Mouse (Mus musculus) myocyte (in vitro differentiated cells): ENCODE results near the gene Stk4.

Experiments used
- CEBPB ChIP-seq: IDR thresholded peaks from 2 replicates; pipeline ENCODE4 v1.6.1; 2011; ENCODE audit warnings: mild to moderate bottlenecking, moderate library complexity; ENCODE audit not compliant: poor library complexity, insufficient read depth, severe bottlenecking
- E2F4 ChIP-seq: IDR thresholded peaks from one replicate; pipeline ENCODE4 v1.6.1; 2011; ENCODE audit warnings: mild to moderate bottlenecking, control low read depth, moderate library complexity; ENCODE audit not compliant: insufficient read depth
- MAX ChIP-seq: IDR thresholded peaks from one replicate; pipeline ENCODE4 v1.6.1; 2011; ENCODE audit warnings: low read depth, mild to moderate bottlenecking, control low read depth
- MYOG ChIP-seq, 3 experiments: IDR thresholded peaks; one replicate each; pipeline ENCODE4 v1.6.1; 2011; ENCODE audit warnings: control low read depth in 2 of 3, low read depth in 2 of 3, mild to moderate bottlenecking in 2 of 3; ENCODE audit not compliant: insufficient read length in 2 of 3, control insufficient read depth in 1 of 3, insufficient read depth in 1 of 3
- POLR2A ChIP-seq: IDR thresholded peaks from one replicate; pipeline ENCODE4 v1.6.1; 2011; ENCODE audit warnings: low read depth, mild to moderate bottlenecking, control low read depth, moderate library complexity; ENCODE audit not compliant: insufficient read length
- POLR2AphosphoS2 ChIP-seq: IDR thresholded peaks from one replicate; pipeline ENCODE4 v1.6.1; 2011; ENCODE audit warnings: low read depth, control low read depth; ENCODE audit not compliant: insufficient read length
- SRF ChIP-seq: IDR thresholded peaks from one replicate; pipeline ENCODE4 v1.6.1; 2011; ENCODE audit warnings: low read depth; ENCODE audit not compliant: control insufficient read depth, insufficient read length
- TCF12 ChIP-seq: IDR thresholded peaks from one replicate; pipeline ENCODE4 v1.6.1; 2011; ENCODE audit warnings: mild to moderate bottlenecking, control low read depth; ENCODE audit not compliant: poor library complexity, insufficient read depth, severe bottlenecking
- TCF3 ChIP-seq: IDR thresholded peaks from one replicate; pipeline ENCODE4 v1.6.1; 2011; ENCODE audit warnings: low read depth, control low read depth; ENCODE audit not compliant: insufficient read length
- USF1 ChIP-seq: IDR thresholded peaks from one replicate; pipeline ENCODE4 v1.6.1; 2011; ENCODE audit warnings: low read depth, mild to moderate bottlenecking, control low read depth, moderate library complexity

DNA sequence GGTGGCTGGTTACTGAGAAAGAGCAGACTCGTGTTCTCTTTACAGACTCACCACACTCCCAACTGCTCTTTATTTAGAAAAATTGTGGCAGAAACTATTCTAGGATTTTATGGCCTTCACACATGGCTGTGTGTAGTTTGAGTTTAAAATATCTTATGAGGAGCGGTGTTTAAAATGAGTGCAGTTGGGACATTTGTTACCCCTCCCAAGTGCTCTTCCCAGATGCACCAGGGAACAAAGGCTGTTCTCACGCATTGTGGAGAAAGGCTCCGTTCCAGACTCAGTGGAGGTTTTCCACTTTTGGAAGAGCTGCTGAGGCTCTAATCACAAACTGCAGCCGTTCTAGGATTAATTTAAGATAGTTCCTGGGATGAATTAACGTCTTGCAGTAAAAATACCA is 67.6 kb downstream of the Stk4 start:
- TF ChIP-seq POLR2A (no peak), TCF12 (no peak), POLR2AphosphoS2 (no peak), SRF (no peak), E2F4 (no peak), CEBPB (no peak), MAX (no peak), MYOG (IDR thresholded peaks at IDR 0.05; ENCODE audit: control insufficient read depth in 1 of 3, insufficient read depth in 1 of 3, insufficient read length in 2 of 3, low read depth in 2 of 3) (no peak), TCF3 (no peak), USF1 (no peak)
